Mouse (Mus musculus): ENCODE data around the gene Gm20696.

GRCm38 (mm10) chr6:99491979-99492544, 174.5 kb downstream of the Gm20696 start:
- TF ChIP-seq CTCF (IDR thresholded peaks at IDR 0.05; ENCODE audit: borderline replicate concordance, insufficient read depth, low read depth, low read length) (no peak), POLR2A (IDR thresholded peaks at IDR 0.05; ENCODE audit: borderline replicate concordance, insufficient read depth, low read length) (no peak)

Data from cerebellum, adult 2 months (tissue).